Mouse (Mus musculus) gastrocnemius, adult 8-10 months (tissue): ENCODE measurements around the gene Slc10a7. TPM values are rescaled to one million over a fixed set of nuclear protein-coding genes. Genes with fewer than 3 reads are reported as not detected.

Experiments
- total RNA-seq, 4 experiments: library from RNA; stranded (reverse); gene quantifications; 2 replicates each; pipeline ENCODE4 v1.2.4; 2022

Gene Slc10a7
- total RNA-seq, 4 experiments from 2014 or later, result 3.7 to 5.6 (median 4.4) TPM

Other genes starting within 250 kb of the Slc10a7 start
- gene Pou4f2, start 72.7 kb upstream of the Slc10a7 start, total RNA-seq, result not detected
- 10 to 100 TPM in 3 of 4 experiments, 1 to 10 TPM in 1; 8.7 to 12.7 (median 10.7) TPM for gene Rbmxl1, start 448 bp upstream of the Slc10a7 start, total RNA-seq